Mouse (Mus musculus) forebrain, embryonic 10.5 days (tissue): Measurements from ENCODE around the gene Rd3. TPM values are rescaled to one million over a fixed set of nuclear protein-coding genes. Genes with fewer than 3 reads are reported as not detected.

Experiments
- DNase-seq: peaks from one replicate; pipeline ENCODE4 v3.0.0-alpha.2; 2017; ENCODE audit warnings: low spot score; ENCODE audit errors: extremely low spot score
- H3K27ac ChIP-seq: fragments of 300-500 bp; sonication (generic); 2 replicates; pipeline ENCODE4 v1.5.1; 2016; ENCODE audit warnings: mild to moderate bottlenecking
- H3K27me3 ChIP-seq: fragments of 300-500 bp; sonication (generic); 2 replicates; pipeline ENCODE4 v1.6.1; 2016; ENCODE audit warnings: mild to moderate bottlenecking; ENCODE audit not compliant: poor library complexity, severe bottlenecking
- H3K36me3 ChIP-seq: fragments of 300-500 bp; sonication (generic); replicated peaks from 2 replicates; pipeline ENCODE4 v1.6.1; 2016; ENCODE audit warnings: mild to moderate bottlenecking, moderate library complexity
- H3K4me1 ChIP-seq: fragments of 300-500 bp; sonication (generic); 2 replicates; pipeline ENCODE4 v1.6.1; 2016
- H3K4me3 ChIP-seq: fragments of 300-500 bp; sonication (generic); 2 replicates; pipeline ENCODE4 v1.5.1; 2016; ENCODE audit warnings: mild to moderate bottlenecking, moderate library complexity
- H3K9me3 ChIP-seq: fragments of 300-500 bp; sonication (generic); 2 replicates; pipeline ENCODE4 v1.6.1; 2016; ENCODE audit warnings: mild to moderate bottlenecking, moderate library complexity
- WGBS: fragments of 180-500 bp; shearing (Covaris S2); methylation state at CpG from one replicate; pipeline ENCODE4 v1.1.7; 2016; 5-methylcytosine and 5-hydroxymethylcytosine counted together
- polyA plus RNA-seq: library from polyadenylated mRNA; unstranded; fragments of >200 nt; fragmentation: Nextera tagmentation; extraction: Ambion mirVana; gene quantifications from 2 replicates; pipeline ENCODE4 v1.2.1, GENCODE M21; 2016

Gene Rd3
- polyA plus RNA-seq, 1 experiment from 2014 or later: 0.38 TPM

DNA sequence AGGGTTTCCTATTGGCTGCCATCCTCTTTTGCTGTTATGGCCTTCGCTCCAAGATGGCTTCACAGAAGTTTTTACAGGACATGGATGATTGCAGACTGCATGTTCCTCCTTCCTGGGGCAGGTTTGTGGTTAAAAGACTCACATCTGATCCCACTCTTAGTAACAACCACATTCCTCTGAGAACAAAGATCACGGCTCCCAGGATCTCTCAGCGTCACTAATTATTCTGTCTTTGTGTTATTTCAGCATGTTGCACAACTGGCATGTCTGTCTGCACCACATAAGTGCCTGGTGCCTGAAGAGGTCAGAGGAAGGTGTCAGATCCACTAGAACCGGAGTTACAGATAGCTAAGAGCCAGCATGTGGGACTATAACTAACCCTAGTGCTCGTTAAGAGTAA is 7.2 kb upstream of the Rd3 start:
- H3K4me3 ChIP-seq: no peak overlapping the region
- H3K27ac ChIP-seq: no peak overlapping the region
- WGBS: 73% methylated on average over 5 of the region's 5 CpGs
- no peak for DNase-seq
- peaks cover 6% of the 10 kb centered on the region for H3K4me1 ChIP-seq
- no peaks in the 10 kb centered on the region for H3K9me3 ChIP-seq
- no peaks in the 10 kb centered on the region for H3K36me3 ChIP-seq
- H3K27me3 ChIP-seq: no peaks in the 10 kb centered on the region

GRCm38 (mm10) chr1:191974509-191975405 is 2.4 kb upstream of the Rd3 start:
- Histone ChIP-seq H3K36me3 (no peaks in the 10 kb centered on the region), H3K27me3 (0 out of 2 replicates have a peak, but pooled peaks cover 4% of the 10 kb centered on the region), H3K27ac (no peak overlapping the region), H3K9me3 (no peaks in the 10 kb centered on the region), H3K4me3 (no peak overlapping the region), H3K4me1 (peaks cover 20% of the 10 kb centered on the region)
- 82% methylated on average over 13 of the region's 13 CpGs for WGBS
- no peak for DNase-seq

GRCm38 (mm10) chr1:191981426-191982102 is 4.4 kb downstream of the Rd3 start:
- 55% methylated on average over 6 of the region's 6 CpGs for WGBS

DNA sequence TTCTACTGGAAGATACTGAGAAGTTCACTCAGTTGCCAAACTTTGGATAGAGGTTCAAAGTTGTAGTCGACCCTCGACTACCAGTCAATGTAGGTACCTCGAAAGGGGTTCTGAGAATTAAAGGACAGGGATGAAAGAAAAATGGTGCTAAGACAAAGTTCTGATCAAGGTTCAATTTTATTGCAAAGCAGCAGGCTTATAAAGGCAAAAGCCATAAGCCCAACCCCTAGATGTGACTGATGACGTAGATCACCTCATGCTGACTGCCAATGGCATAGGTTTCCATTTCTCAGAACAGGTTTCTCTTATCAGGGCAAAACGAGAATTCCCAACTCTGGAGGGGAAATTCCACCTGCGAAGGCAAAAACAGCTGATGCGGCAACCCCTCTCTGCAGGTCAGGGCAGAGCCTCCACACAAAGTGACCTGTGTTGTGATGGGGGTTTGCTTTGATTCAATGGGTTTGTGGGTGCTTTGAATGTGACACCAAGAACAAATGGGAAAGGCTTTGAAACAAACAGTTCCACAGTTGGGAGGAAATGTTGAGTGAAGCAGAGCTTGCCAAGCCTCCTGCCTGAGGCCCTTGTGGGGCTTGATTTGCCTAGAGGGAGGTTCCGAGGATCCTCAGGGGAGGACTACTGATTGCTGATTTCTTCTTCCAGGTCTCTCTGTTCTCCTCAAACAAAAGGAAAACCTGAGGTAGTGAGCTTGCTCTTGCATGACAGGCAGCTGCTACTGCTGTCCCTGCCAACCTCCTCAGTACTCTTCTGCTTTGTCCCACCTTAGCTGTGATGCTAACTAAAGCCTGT is 9.7 kb downstream of the Rd3 start:
- no peak overlapping the region for H3K4me3 ChIP-seq
- peaks cover 12% of the 10 kb centered on the region for H3K4me1 ChIP-seq
- peaks cover 23% of the 10 kb centered on the region; the same call in 1 of the 2 replicates for H3K27me3 ChIP-seq
- no peak for DNase-seq
- 83% methylated on average over 8 of the region's 8 CpGs for WGBS
- H3K27ac ChIP-seq: no peak overlapping the region
- H3K36me3 ChIP-seq: no peaks in the 10 kb centered on the region
- H3K9me3 ChIP-seq: no peaks in the 10 kb centered on the region

More at GRCm38 (mm10) chr1:191981426-191982102, 4.4 kb downstream of the Rd3 start:
- peak overlapping the region; percentile 44 for H3K27ac ChIP-seq
- H3K4me1 ChIP-seq: peaks cover 29% of the 10 kb centered on the region
- DNase-seq: no peak
- no peaks in the 10 kb centered on the region for H3K36me3 ChIP-seq
- H3K27me3 ChIP-seq: 0 out of 2 replicates have a peak, but pooled peaks cover 19% of the 10 kb centered on the region
- no peaks in the 10 kb centered on the region for H3K9me3 ChIP-seq
- H3K4me3 ChIP-seq: no peak overlapping the region

- 62% methylated on average over 5 of the region's 5 CpGs for WGBS
- no peak for DNase-seq
- H3K4me1 ChIP-seq: peaks cover 12% of the 10 kb centered on the region
These were observed 10.3 kb downstream of the Rd3 start for GRCm38 (mm10) chr1:191987481-191987769.

GRCm38 (mm10) chr1:191988646-191989045 is 11.5 kb downstream of the Rd3 start:
- no peak for DNase-seq
- WGBS: 96% methylated on average over 3 of the region's 3 CpGs
- peaks cover 23% of the 10 kb centered on the region; the same call in 1 of the 2 replicates for H3K27me3 ChIP-seq
- no peak overlapping the region for H3K4me3 ChIP-seq
- no peaks in the 10 kb centered on the region for H3K36me3 ChIP-seq
- no peaks in the 10 kb centered on the region for H3K9me3 ChIP-seq
- H3K4me1 ChIP-seq: peaks cover 12% of the 10 kb centered on the region
- no peak overlapping the region for H3K27ac ChIP-seq

More at GRCm38 (mm10) chr1:191987481-191987769, 10.3 kb downstream of the Rd3 start:
- H3K36me3 ChIP-seq: no peaks in the 10 kb centered on the region
- H3K27ac ChIP-seq: no peak overlapping the region
- peaks cover 23% of the 10 kb centered on the region; the same call in 1 of the 2 replicates for H3K27me3 ChIP-seq
- no peaks in the 10 kb centered on the region for H3K9me3 ChIP-seq
- no peak overlapping the region for H3K4me3 ChIP-seq

DNA sequence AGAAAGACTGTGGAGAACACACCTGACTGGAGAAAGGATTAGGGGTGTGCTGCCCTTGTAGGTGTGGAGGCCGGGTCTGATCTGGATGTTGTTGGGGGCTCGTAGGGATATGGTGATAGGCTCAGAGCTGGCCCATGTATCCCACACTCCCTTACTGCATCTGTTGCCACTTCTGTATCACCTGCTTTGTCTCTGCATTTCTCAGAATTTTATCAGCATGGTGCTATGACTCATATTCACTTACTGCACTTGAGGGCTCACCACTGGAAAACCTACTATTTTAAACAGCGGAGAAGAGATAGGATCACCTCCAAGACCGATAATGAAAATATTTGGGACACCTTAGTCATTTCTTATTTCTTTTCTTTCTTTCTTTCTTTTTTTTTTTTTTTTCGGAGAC is 11.9 kb downstream of the Rd3 start:
- WGBS: 95% methylated on average over 5 of the region's 5 CpGs
- DNase-seq: no peak

DNA sequence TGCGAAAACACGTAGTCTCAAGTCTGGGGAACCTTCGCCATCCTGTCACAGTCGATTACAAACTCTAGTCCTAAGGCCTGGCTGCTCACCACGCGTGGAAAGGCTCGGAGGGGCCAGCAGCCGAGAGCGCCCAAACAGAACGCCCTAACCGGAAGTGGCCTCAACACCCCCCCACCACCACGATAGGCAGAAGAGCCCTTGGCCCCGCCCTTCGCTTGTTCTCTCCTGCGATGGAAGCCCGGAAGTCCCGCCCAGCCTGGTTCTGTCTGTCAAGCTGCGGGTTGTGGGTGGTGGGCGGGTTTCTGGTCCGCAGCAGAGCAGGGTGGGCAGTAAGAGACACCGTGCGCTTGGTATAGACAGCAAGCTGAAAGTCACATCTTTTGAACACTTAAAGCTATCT is 12.8 kb downstream of the Rd3 start:
- Histone ChIP-seq H3K4me3 (peak overlapping the region; percentile 69), H3K36me3 (no peaks in the 10 kb centered on the region), H3K9me3 (no peaks in the 10 kb centered on the region), H3K27ac (peak overlapping the region; percentile 90), H3K4me1 (peaks cover 12% of the 10 kb centered on the region), H3K27me3 (peaks cover 16% of the 10 kb centered on the region; the same call in 1 of the 2 replicates)
- peak; percentile 96 for DNase-seq
- WGBS: under 1% methylated on average over 22 of the region's 22 CpGs

More for the DNA sequence above, 11.9 kb downstream of the Rd3 start:
- Histone ChIP-seq H3K4me3 (peak overlapping the region; percentile 69), H3K27ac (no peak overlapping the region), H3K4me1 (peaks cover 12% of the 10 kb centered on the region), H3K9me3 (no peaks in the 10 kb centered on the region), H3K27me3 (peaks cover 23% of the 10 kb centered on the region; the same call in 1 of the 2 replicates), H3K36me3 (no peaks in the 10 kb centered on the region)

DNA sequence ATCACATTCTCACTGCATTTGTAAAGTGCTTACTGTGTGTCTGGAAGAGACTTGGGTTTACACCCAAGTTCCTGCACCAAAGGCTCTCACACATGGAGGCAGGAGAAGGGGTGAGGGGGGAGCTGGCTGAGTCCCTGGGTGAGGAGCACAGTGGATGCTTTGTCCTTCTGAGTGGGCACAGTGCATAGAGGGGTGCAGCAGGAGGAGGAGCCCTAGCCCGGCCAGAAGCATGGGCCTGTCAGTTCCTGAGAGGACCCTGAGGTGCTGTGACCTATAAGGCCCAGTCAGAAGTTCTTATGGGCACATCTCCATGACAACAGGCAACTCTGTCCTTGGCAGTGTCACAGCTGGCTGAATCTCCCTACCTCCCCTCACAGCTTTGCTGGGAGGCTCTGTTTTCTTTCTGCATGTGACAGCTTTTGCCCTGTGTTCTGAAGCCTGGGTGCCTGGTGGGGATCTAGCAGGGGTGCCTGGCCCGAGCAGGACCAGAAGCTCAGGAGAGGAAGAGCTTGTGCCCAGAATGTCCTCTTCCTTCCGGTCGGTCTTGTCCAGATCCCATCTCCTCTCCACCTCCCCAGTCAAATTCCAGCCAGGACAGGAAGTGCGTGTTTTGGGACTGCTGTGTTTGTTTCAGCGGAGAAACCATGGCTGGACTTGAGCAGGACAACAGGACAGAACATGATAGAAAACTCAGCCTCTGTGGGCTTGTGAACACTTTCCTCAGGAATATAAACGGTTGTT is 15.0 kb downstream of the Rd3 start:
- H3K4me3 ChIP-seq: no peak overlapping the region
- 82% methylated on average over 7 of the region's 7 CpGs for WGBS
- H3K9me3 ChIP-seq: no peaks in the 10 kb centered on the region
- H3K36me3 ChIP-seq: no peaks in the 10 kb centered on the region
- H3K27me3 ChIP-seq: peaks cover under 1% of the 10 kb centered on the region; the same call in 1 of the 2 replicates
- no peak for DNase-seq
- no peak overlapping the region for H3K27ac ChIP-seq
- H3K4me1 ChIP-seq: peaks cover 9% of the 10 kb centered on the region

- 69% methylated on average over 5 of the region's 5 CpGs for WGBS
- no peak for DNase-seq
- H3K27ac ChIP-seq: no peak overlapping the region
These were observed 17.3 kb downstream of the Rd3 start for GRCm38 (mm10) chr1:191994476-191994875.

GRCm38 (mm10) chr1:191995488-191995887 is 18.3 kb downstream of the Rd3 start:
- H3K4me3 ChIP-seq: no peak overlapping the region
- no peaks in the 10 kb centered on the region for H3K27me3 ChIP-seq
- peak; percentile 64 for DNase-seq
- WGBS: 52% methylated on average over 4 of the region's 4 CpGs
- no peak overlapping the region for H3K27ac ChIP-seq
- peaks cover under 1% of the 10 kb centered on the region; the same call in 1 of the 2 replicates for H3K4me1 ChIP-seq
- H3K36me3 ChIP-seq: no peaks in the 10 kb centered on the region
- no peaks in the 10 kb centered on the region for H3K9me3 ChIP-seq

More at GRCm38 (mm10) chr1:191994476-191994875, 17.3 kb downstream of the Rd3 start:
- Histone ChIP-seq H3K4me1 (peaks cover 6% of the 10 kb centered on the region), H3K4me3 (no peak overlapping the region), H3K9me3 (no peaks in the 10 kb centered on the region), H3K27me3 (no peaks in the 10 kb centered on the region), H3K36me3 (no peaks in the 10 kb centered on the region)

DNA sequence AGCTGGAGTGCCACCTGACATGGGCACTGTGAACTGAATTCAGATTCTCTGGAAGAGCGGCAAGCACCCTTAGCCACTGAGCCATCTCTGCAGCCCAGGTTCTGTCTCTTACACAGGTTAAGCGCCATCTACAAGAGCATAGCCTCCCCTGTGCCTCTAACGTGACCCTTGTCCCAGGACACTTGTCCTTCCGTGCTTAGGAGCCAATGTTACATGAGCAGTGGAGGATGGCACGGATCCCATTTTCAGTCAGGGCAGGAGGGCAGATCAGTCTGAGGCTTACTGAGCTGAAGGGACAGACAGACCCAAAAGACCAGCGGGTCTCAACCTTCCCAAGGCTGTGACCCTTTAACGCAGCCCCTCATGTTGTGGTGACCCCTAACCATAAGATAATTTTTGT is 18.7 kb downstream of the Rd3 start:
- Histone ChIP-seq H3K9me3 (no peaks in the 10 kb centered on the region), H3K4me3 (no peak overlapping the region), H3K27ac (no peak overlapping the region), H3K36me3 (no peaks in the 10 kb centered on the region), H3K27me3 (no peaks in the 10 kb centered on the region), H3K4me1 (no peaks in the 10 kb centered on the region)
- WGBS: 91% methylated on average over 7 of the region's 7 CpGs
- DNase-seq: no peak
